Mouse (Mus musculus): ENCODE results near the gene Serpina3k.
"Not testable (repeated sequence)": the region's sequence is repeated elsewhere in the genome, so short reads cannot be mapped to it uniquely, and the experiment has no call there.

DNA sequence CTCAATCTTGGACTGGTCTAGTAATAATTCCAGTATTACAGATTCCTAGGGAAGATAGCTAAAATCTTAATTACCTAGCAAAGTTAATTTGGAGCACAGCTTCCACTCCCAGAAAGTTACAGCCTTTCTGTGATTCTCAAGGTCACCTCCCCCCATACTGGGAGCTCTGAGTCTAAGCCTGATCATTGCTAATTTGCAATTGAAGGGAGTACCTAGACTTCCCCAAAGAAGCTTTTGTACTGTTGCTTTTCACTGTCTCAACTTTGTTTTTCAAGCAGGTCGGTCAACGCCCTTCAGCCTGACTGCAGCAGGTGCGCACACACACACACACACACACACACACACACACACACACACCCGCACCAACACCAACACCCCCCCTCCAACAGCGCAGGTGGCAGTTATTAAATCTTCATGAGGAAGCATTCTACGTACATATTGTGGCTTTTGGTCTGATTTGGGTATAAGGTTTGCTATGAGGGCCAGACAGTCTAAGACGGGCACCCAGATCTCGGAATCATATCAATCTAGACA is 42.9 kb downstream of the Serpina3k start:
- not testable (repeated sequence) for TF ChIP-seq CTCF (IDR thresholded peaks at IDR 0.05; ENCODE audit: control insufficient read depth, insufficient read depth, low read length); POLR2A (IDR thresholded peaks at IDR 0.05; ENCODE audit: borderline replicate concordance, control insufficient read depth, low read depth, low read length)

Data from bone marrow, adult 2 months (tissue).